Mouse (Mus musculus): Measurements from ENCODE around the gene Rapgef6. TPM values are rescaled to one million over a fixed set of nuclear protein-coding genes. Genes with fewer than 3 reads are reported as not detected.

Gene Rapgef6
- polyA plus RNA-seq, 1 experiment: 3.2 TPM

GRCm38 (mm10) chr11:54673575-54674298 lies 151.1 kb downstream of the Rapgef6 start:
- Histone ChIP-seq H3K4me3 (ENCODE audit: insufficient read depth, poor library complexity, severe bottlenecking) (no peak overlapping the region), H3K79me3 (ENCODE audit: low read depth) (no peaks in the 10 kb centered on the region), H3ac (ENCODE audit: control insufficient read depth, insufficient read length, low read depth) (no peak overlapping the region), H3K36me3 (ENCODE audit: control insufficient read depth, insufficient read depth) (peaks cover 41% of the 10 kb centered on the region), H3K27me3 (ENCODE audit: control insufficient read depth, insufficient read depth, insufficient read length) (no peaks in the 10 kb centered on the region), H3K79me2 (ENCODE audit: control insufficient read depth, insufficient read depth) (no peaks in the 10 kb centered on the region)
- TF ChIP-seq FOSL1 (IDR thresholded peaks at IDR 0.05; ENCODE audit: insufficient read depth, low read length, poor library complexity, severe bottlenecking): no peak
- no peak for TF ChIP-seq USF1 (IDR thresholded peaks at IDR 0.05; ENCODE audit: low read depth)
- TF ChIP-seq MYOG (IDR thresholded peaks at IDR 0.05; ENCODE audit: control insufficient read depth, extremely low read depth, insufficient read length): no peak
- no peak for TF ChIP-seq CEBPB (IDR thresholded peaks at IDR 0.05; ENCODE audit: low read depth)
- TF ChIP-seq CTCF (IDR thresholded peaks at IDR 0.05; ENCODE audit: control insufficient read depth, insufficient read depth, insufficient read length): no peak
- TF ChIP-seq MYOD1 (IDR thresholded peaks at IDR 0.05; ENCODE audit: control insufficient read depth, insufficient read length, low read depth): no peak
- TF ChIP-seq MAX (IDR thresholded peaks at IDR 0.05): no peak

- peaks cover 42% of the 10 kb centered on the region for H3K36me3 ChIP-seq (ENCODE audit: control insufficient read depth, insufficient read depth)
- H3K4me3 ChIP-seq (ENCODE audit: insufficient read depth, poor library complexity, severe bottlenecking): no peak overlapping the region
- H3K79me3 ChIP-seq (ENCODE audit: low read depth): no peaks in the 10 kb centered on the region
- no peaks in the 10 kb centered on the region for H3K27me3 ChIP-seq (ENCODE audit: control insufficient read depth, insufficient read depth, insufficient read length)
- H3K79me2 ChIP-seq (ENCODE audit: control insufficient read depth, insufficient read depth): no peaks in the 10 kb centered on the region
- TF ChIP-seq CEBPB (IDR thresholded peaks at IDR 0.05; ENCODE audit: low read depth) (no peak), MYOD1 (IDR thresholded peaks at IDR 0.05; ENCODE audit: control insufficient read depth, insufficient read length, low read depth) (no peak), USF1 (IDR thresholded peaks at IDR 0.05; ENCODE audit: low read depth) (no peak), CTCF (IDR thresholded peaks at IDR 0.05; ENCODE audit: control insufficient read depth, insufficient read depth, insufficient read length) (no peak), MYOG (IDR thresholded peaks at IDR 0.05; ENCODE audit: control insufficient read depth, extremely low read depth, insufficient read length) (no peak), MAX (IDR thresholded peaks at IDR 0.05) (no peak), FOSL1 (IDR thresholded peaks at IDR 0.05; ENCODE audit: insufficient read depth, low read length, poor library complexity, severe bottlenecking) (no peak)
- no peak overlapping the region for H3ac ChIP-seq (ENCODE audit: control insufficient read depth, insufficient read length, low read depth)
Observed at GRCm38 (mm10) chr11:54675792-54676489, 153.3 kb downstream of the Rapgef6 start.

- H3K36me3 ChIP-seq (ENCODE audit: control insufficient read depth, insufficient read depth): peaks cover 51% of the 10 kb centered on the region
- no peaks in the 10 kb centered on the region for H3K79me2 ChIP-seq (ENCODE audit: control insufficient read depth, insufficient read depth)
Observed at GRCm38 (mm10) chr11:54679141-54679540, 156.5 kb downstream of the Rapgef6 start.

GRCm38 (mm10) chr11:54684831-54685230 lies 162.2 kb downstream of the Rapgef6 start:
- Histone ChIP-seq H3K79me3 (ENCODE audit: low read depth) (no peaks in the 10 kb centered on the region), H3K36me3 (ENCODE audit: control insufficient read depth, insufficient read depth) (peaks cover 50% of the 10 kb centered on the region), H3K4me3 (ENCODE audit: insufficient read depth, poor library complexity, severe bottlenecking) (no peak overlapping the region), H3K79me2 (ENCODE audit: control insufficient read depth, insufficient read depth) (no peaks in the 10 kb centered on the region), H3ac (ENCODE audit: control insufficient read depth, insufficient read length, low read depth) (no peak overlapping the region), H3K27me3 (ENCODE audit: control insufficient read depth, insufficient read depth, insufficient read length) (no peaks in the 10 kb centered on the region)
- no peak for TF ChIP-seq MYOD1 (IDR thresholded peaks at IDR 0.05; ENCODE audit: control insufficient read depth, insufficient read length, low read depth)
- no peak for TF ChIP-seq MYOG (IDR thresholded peaks at IDR 0.05; ENCODE audit: control insufficient read depth, extremely low read depth, insufficient read length)
- no peak for TF ChIP-seq CTCF (IDR thresholded peaks at IDR 0.05; ENCODE audit: control insufficient read depth, insufficient read depth, insufficient read length)
- no peak for TF ChIP-seq CEBPB (IDR thresholded peaks at IDR 0.05; ENCODE audit: low read depth)
- TF ChIP-seq FOSL1 (IDR thresholded peaks at IDR 0.05; ENCODE audit: insufficient read depth, low read length, poor library complexity, severe bottlenecking): no peak
- no peak for TF ChIP-seq USF1 (IDR thresholded peaks at IDR 0.05; ENCODE audit: low read depth)
- no peak for TF ChIP-seq MAX (IDR thresholded peaks at IDR 0.05)

More at GRCm38 (mm10) chr11:54679141-54679540, 156.5 kb downstream of the Rapgef6 start:
- Histone ChIP-seq H3K79me3 (ENCODE audit: low read depth) (no peaks in the 10 kb centered on the region), H3K4me3 (ENCODE audit: insufficient read depth, poor library complexity, severe bottlenecking) (no peak overlapping the region), H3ac (ENCODE audit: control insufficient read depth, insufficient read length, low read depth) (no peak overlapping the region), H3K27me3 (ENCODE audit: control insufficient read depth, insufficient read depth, insufficient read length) (no peaks in the 10 kb centered on the region)
- TF ChIP-seq CTCF (IDR thresholded peaks at IDR 0.05; ENCODE audit: control insufficient read depth, insufficient read depth, insufficient read length): no peak
- no peak for TF ChIP-seq CEBPB (IDR thresholded peaks at IDR 0.05; ENCODE audit: low read depth)
- no peak for TF ChIP-seq FOSL1 (IDR thresholded peaks at IDR 0.05; ENCODE audit: insufficient read depth, low read length, poor library complexity, severe bottlenecking)
- no peak for TF ChIP-seq MYOG (IDR thresholded peaks at IDR 0.05; ENCODE audit: control insufficient read depth, extremely low read depth, insufficient read length)
- TF ChIP-seq MAX (IDR thresholded peaks at IDR 0.05): no peak
- TF ChIP-seq MYOD1 (IDR thresholded peaks at IDR 0.05; ENCODE audit: control insufficient read depth, insufficient read length, low read depth): no peak
- TF ChIP-seq USF1 (IDR thresholded peaks at IDR 0.05; ENCODE audit: low read depth): no peak

GRCm38 (mm10) chr11:54690171-54690570 lies 167.5 kb downstream of the Rapgef6 start:
- Histone ChIP-seq H3K79me2 (ENCODE audit: control insufficient read depth, insufficient read depth) (no peaks in the 10 kb centered on the region), H3K79me3 (ENCODE audit: low read depth) (no peaks in the 10 kb centered on the region), H3K36me3 (ENCODE audit: control insufficient read depth, insufficient read depth) (peaks cover 60% of the 10 kb centered on the region), H3ac (ENCODE audit: control insufficient read depth, insufficient read length, low read depth) (no peak overlapping the region), H3K4me3 (ENCODE audit: insufficient read depth, poor library complexity, severe bottlenecking) (no peak overlapping the region), H3K27me3 (ENCODE audit: control insufficient read depth, insufficient read depth, insufficient read length) (no peaks in the 10 kb centered on the region)
- TF ChIP-seq FOSL1 (IDR thresholded peaks at IDR 0.05; ENCODE audit: insufficient read depth, low read length, poor library complexity, severe bottlenecking) (no peak), USF1 (IDR thresholded peaks at IDR 0.05; ENCODE audit: low read depth) (no peak), MYOG (IDR thresholded peaks at IDR 0.05; ENCODE audit: control insufficient read depth, extremely low read depth, insufficient read length) (no peak)

Measured in C2C12 (cell line).